Mouse (Mus musculus): ENCODE measurements around the gene Apon. TPM values are rescaled to one million over a fixed set of nuclear protein-coding genes. Genes with fewer than 3 reads are reported as not detected.
A peak's percentile ranks its signal among the peaks of the same experiment; 100 is the strongest.

Gene Apon
- polyA plus RNA-seq, 1 experiment from 2014 or later, result 0.13 TPM

DNA sequence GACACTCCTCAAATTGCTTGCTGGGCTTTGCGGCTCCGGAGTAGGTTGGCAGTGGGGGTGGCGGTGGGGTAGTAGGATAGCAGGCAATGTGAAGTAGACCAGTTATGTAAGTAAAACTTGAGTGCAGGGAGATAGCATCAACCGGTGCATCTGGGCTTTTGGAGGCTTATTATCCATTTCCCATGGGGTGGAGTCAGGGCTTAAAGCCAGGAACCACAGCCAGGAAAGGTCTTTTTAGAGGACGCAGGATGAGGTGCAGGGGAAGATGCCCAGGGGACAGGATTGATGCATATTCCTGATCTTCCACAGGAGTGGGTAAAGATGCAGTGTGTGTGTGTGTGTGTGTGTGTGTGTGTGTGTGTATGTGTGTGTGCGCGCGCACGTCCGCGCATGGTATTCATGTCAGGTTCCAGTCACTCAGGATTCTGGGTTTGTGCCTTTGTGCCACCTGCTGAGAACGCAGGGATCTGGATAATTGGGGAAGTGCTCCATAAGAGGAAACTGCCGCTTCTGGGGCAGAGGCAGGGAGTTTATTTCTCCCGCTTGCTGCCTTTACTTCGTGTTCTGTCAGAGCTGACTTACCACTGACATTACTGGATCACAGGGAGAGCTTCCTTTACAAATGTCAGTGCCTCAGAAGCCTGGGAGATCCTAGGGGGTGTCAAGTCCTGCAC, 16.0 kb upstream of the Apon start:
- H3K27me3 ChIP-seq (ENCODE audit: control insufficient read depth, insufficient read depth, low read length), result no peaks in the 10 kb centered on the region
- no peak overlapping the region for H3K4me3 ChIP-seq (ENCODE audit: low read depth, low read length)
- no peak overlapping the region for H3K4me2 ChIP-seq (replicated peaks; ENCODE audit: low read depth)
- no peaks in the 10 kb centered on the region for H3K36me3 ChIP-seq (ENCODE audit: control insufficient read depth, insufficient read depth, low read length)
- DNase-seq (ENCODE audit: low spot score) (no peak), ATAC-seq (ENCODE audit: low FRiP score, low TSS enrichment) (no peak)
- no peak for TF ChIP-seq CTCF (IDR thresholded peaks at IDR 0.05; ENCODE audit: low read depth)
- TF ChIP-seq EP300 (optimal IDR thresholded peaks at IDR 0.05), result no peak
- WGBS, result 73% methylated on average over 15 of the region's 15 CpGs
- H3K9me3 ChIP-seq (ENCODE audit: control insufficient read depth, low read length), result no peaks in the 10 kb centered on the region
- no peaks in the 10 kb centered on the region for H3K4me1 ChIP-seq (replicated peaks; ENCODE audit: control insufficient read depth, insufficient read depth)
- no peak overlapping the region for H3K9ac ChIP-seq (ENCODE audit: low read length)
- H3K27ac ChIP-seq (replicated peaks), result no peak overlapping the region

DNA sequence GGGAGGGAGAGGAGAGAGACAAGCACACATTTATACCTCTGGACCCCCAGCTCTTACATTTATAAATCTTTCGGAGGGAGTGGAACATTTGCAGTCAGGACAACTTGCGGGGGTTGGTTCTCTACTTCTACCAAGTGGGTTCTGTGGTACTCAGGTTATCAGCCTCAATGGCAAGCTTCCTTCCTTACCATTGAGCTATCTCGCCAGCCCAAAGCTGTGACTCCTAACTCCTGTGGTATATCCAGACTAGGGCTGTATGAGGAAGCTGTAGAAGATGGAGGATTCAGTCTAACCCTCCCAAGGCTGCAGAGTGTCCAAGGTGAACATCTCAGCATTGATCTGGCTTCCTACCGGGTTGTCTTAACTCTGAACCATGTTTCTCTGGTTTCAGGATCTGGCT, 14.8 kb upstream of the Apon start:
- H3K4me2 ChIP-seq (replicated peaks; ENCODE audit: low read depth), result no peak overlapping the region
- no peaks in the 10 kb centered on the region for H3K9me3 ChIP-seq (ENCODE audit: control insufficient read depth, low read length)
- ATAC-seq (ENCODE audit: low FRiP score, low TSS enrichment) (no peak), DNase-seq (ENCODE audit: low spot score) (no peak)
- no peak overlapping the region for H3K27ac ChIP-seq (replicated peaks)
- no peak for TF ChIP-seq EP300 (optimal IDR thresholded peaks at IDR 0.05)
- no peak for TF ChIP-seq CTCF (IDR thresholded peaks at IDR 0.05; ENCODE audit: low read depth)
- H3K27me3 ChIP-seq (ENCODE audit: control insufficient read depth, insufficient read depth, low read length), result no peaks in the 10 kb centered on the region
- no peaks in the 10 kb centered on the region for H3K4me1 ChIP-seq (replicated peaks; ENCODE audit: control insufficient read depth, insufficient read depth)
- 0 out of 2 replicates have a peak, but pooled peaks cover 2% of the 10 kb centered on the region for H3K36me3 ChIP-seq (ENCODE audit: control insufficient read depth, insufficient read depth, low read length)
- no peak overlapping the region for H3K4me3 ChIP-seq (ENCODE audit: low read depth, low read length)
- WGBS, result 91% methylated on average over 4 of the region's 4 CpGs
- no peak overlapping the region for H3K9ac ChIP-seq (ENCODE audit: low read length)

DNA sequence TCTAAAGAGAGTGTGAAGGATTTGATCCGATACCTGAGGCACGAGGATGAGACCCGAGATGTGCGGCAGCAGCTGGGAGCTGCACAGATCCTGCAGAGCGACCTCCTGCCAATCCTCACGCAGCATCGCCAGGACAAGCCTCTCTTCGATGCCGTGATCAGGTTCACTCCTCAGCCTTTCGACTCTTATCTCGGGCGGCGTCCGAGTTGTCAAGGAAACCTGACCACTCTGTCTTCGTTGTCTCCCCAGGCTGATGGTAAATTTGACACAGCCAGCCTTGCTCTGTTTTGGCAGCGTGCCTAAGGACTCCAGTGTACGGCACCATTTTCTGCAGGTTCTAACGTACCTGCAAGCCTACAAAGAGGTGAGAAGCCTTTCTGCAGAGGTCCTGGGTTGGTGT, 13.8 kb upstream of the Apon start:
- H3K4me3 ChIP-seq (ENCODE audit: low read depth, low read length), result no peak overlapping the region
- H3K9ac ChIP-seq (ENCODE audit: low read length), result no peak overlapping the region
- DNase-seq (ENCODE audit: low spot score) (no peak), ATAC-seq (ENCODE audit: low FRiP score, low TSS enrichment) (no peak)
- H3K27me3 ChIP-seq (ENCODE audit: control insufficient read depth, insufficient read depth, low read length), result no peaks in the 10 kb centered on the region
- H3K9me3 ChIP-seq (ENCODE audit: control insufficient read depth, low read length), result no peaks in the 10 kb centered on the region
- no peak overlapping the region for H3K4me2 ChIP-seq (replicated peaks; ENCODE audit: low read depth)
- TF ChIP-seq CTCF (IDR thresholded peaks at IDR 0.05; ENCODE audit: low read depth) (no peak), EP300 (optimal IDR thresholded peaks at IDR 0.05) (no peak)
- H3K36me3 ChIP-seq (ENCODE audit: control insufficient read depth, insufficient read depth, low read length), result 0 out of 2 replicates have a peak, but pooled peaks cover 2% of the 10 kb centered on the region
- no peaks in the 10 kb centered on the region for H3K4me1 ChIP-seq (replicated peaks; ENCODE audit: control insufficient read depth, insufficient read depth)
- WGBS, result 78% methylated on average over 18 of the region's 18 CpGs
- H3K27ac ChIP-seq (replicated peaks), result no peak overlapping the region

DNA sequence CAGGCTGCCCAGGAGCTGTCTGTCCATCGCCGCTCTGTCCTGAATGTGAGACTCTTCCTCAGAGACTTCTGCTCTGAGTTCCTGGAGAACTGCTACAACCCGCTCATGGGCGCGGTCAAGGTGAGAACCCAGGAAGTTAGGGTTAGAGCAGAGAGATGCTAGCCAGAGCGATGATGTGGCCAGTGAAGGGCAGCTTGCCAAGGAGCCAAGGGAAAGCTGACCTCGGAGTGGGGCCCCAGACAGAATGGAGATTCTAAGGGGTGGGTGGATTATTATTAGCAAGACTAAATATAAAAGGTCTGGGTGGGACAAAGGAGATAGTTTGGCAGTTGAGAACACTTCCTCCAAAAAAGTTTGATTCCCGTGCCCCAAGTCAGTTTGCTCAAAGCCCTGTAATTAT, 10.6 kb upstream of the Apon start:
- WGBS, result 88% methylated on average over 8 of the region's 8 CpGs
- 0 out of 2 replicates have a peak, but pooled peaks cover 2% of the 10 kb centered on the region for H3K36me3 ChIP-seq (ENCODE audit: control insufficient read depth, insufficient read depth, low read length)
- no peak overlapping the region for H3K4me2 ChIP-seq (replicated peaks; ENCODE audit: low read depth)
- H3K4me1 ChIP-seq (replicated peaks; ENCODE audit: control insufficient read depth, insufficient read depth), result no peaks in the 10 kb centered on the region
- H3K27me3 ChIP-seq (ENCODE audit: control insufficient read depth, insufficient read depth, low read length), result no peaks in the 10 kb centered on the region
- no peak overlapping the region for H3K9ac ChIP-seq (ENCODE audit: low read length)
- ATAC-seq (ENCODE audit: low FRiP score, low TSS enrichment) (no peak), DNase-seq (ENCODE audit: low spot score) (no peak)
- no peak overlapping the region for H3K27ac ChIP-seq (replicated peaks)
- H3K9me3 ChIP-seq (ENCODE audit: control insufficient read depth, low read length), result no peaks in the 10 kb centered on the region
- no peak overlapping the region for H3K4me3 ChIP-seq (ENCODE audit: low read depth, low read length)
- TF ChIP-seq CTCF (IDR thresholded peaks at IDR 0.05; ENCODE audit: low read depth) (no peak), EP300 (optimal IDR thresholded peaks at IDR 0.05) (no peak)

DNA sequence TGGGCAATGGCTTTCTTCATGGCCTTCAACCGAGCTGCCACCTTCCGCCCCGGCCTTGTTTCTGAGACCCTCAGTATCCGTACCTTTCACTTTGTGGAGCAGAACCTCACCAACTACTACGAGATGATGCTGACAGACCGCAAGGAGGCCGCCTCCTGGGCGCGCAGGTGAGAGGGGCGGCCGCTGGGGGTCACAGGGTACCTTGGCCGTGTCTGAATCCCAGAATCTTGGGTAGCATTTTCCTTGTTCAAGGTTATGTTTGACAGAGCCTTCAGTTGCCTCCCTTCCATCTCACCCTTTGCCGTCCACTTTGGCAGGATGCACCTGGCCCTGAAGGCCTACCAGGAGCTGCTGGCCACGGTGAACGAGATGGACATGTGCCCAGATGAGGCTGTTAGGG, 9.8 kb upstream of the Apon start:
- no peak overlapping the region for H3K4me2 ChIP-seq (replicated peaks; ENCODE audit: low read depth)
- ATAC-seq (ENCODE audit: low FRiP score, low TSS enrichment) (0 out of 2 replicates have a peak, but pooled peaks have one; percentile 33), DNase-seq (ENCODE audit: low spot score) (no peak)
- no peak overlapping the region for H3K27ac ChIP-seq (replicated peaks)
- no peaks in the 10 kb centered on the region for H3K27me3 ChIP-seq (ENCODE audit: control insufficient read depth, insufficient read depth, low read length)
- H3K4me1 ChIP-seq (replicated peaks; ENCODE audit: control insufficient read depth, insufficient read depth), result no peaks in the 10 kb centered on the region
- no peak for TF ChIP-seq EP300 (optimal IDR thresholded peaks at IDR 0.05)
- H3K4me3 ChIP-seq (ENCODE audit: low read depth, low read length), result no peak overlapping the region
- H3K9me3 ChIP-seq (ENCODE audit: control insufficient read depth, low read length), result no peaks in the 10 kb centered on the region
- H3K9ac ChIP-seq (ENCODE audit: low read length), result no peak overlapping the region
- peaks cover 3% of the 10 kb centered on the region; the same call in 1 of the 2 replicates for H3K36me3 ChIP-seq (ENCODE audit: control insufficient read depth, insufficient read depth, low read length)
- WGBS, result 93% methylated on average over 15 of the region's 15 CpGs

DNA sequence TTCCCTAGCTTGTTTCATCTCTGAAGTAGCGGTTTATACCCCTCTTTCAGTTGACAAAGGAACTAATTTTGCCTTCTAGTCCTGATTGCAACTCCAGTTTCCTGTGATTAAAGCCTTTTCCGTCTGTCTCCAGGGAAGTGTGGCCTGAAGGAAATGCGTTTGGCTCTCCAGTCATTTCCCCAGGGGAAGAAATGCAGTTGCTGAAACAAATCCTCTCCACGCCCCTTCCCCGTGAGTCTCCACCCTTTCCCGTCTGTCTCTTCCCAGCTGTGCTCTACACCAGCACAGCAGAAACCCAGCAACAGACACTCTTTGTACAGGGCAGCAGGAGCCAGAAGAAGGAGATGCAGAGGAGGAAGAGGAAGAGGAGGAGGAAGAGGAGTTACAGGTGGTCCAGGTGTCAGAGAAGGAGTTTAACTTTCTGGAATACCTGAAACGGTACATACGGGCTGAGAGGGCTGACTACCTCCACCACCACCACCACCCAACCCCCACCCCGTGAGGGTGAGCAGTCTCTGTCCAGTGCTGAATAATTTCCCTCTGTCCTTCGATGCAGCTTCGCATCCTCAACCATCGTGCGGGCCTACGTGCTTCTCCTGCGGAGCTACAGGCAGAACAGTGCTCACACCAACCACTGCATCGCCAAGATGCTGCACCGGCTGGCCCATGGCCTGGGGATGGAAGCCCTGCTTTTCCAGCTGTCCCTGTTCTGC, 6.7 kb upstream of the Apon start:
- Histone ChIP-seq H3K9ac (ENCODE audit: low read length) (no peak overlapping the region), H3K4me2 (replicated peaks; ENCODE audit: low read depth) (no peak overlapping the region), H3K4me1 (replicated peaks; ENCODE audit: control insufficient read depth, insufficient read depth) (no peaks in the 10 kb centered on the region), H3K9me3 (ENCODE audit: control insufficient read depth, low read length) (no peaks in the 10 kb centered on the region), H3K36me3 (ENCODE audit: control insufficient read depth, insufficient read depth, low read length) (peaks cover 17% of the 10 kb centered on the region), H3K27ac (replicated peaks) (peak overlapping the region; percentile 40; the same call in 1 of the 2 replicates), H3K4me3 (ENCODE audit: low read depth, low read length) (no peak overlapping the region), H3K27me3 (ENCODE audit: control insufficient read depth, insufficient read depth, low read length) (no peaks in the 10 kb centered on the region)
- TF ChIP-seq EP300 (optimal IDR thresholded peaks at IDR 0.05), result no peak
- no peak for TF ChIP-seq CTCF (IDR thresholded peaks at IDR 0.05; ENCODE audit: low read depth)
- 70% methylated on average over 17 of the region's 17 CpGs for WGBS
- ATAC-seq (ENCODE audit: low FRiP score, low TSS enrichment) (peak; percentile 48; the same call in 1 of the 2 replicates), DNase-seq (ENCODE audit: low spot score) (no peak)

Data from stomach, postnatal 0 days (tissue).